Mouse (Mus musculus): Measurements from ENCODE around the gene Pate2. TPM values are rescaled to one million over a fixed set of nuclear protein-coding genes. Genes with fewer than 3 reads are reported as not detected.

The Pate2 gene
- polyA plus RNA-seq, 1 experiment from 2014 or later, result 0.36 TPM

GRCm38 (mm10) chr9:35648102-35648501, 78.0 kb downstream of the Pate2 start, which contains the start of gene Pate3:
Pate3 (minus strand) TSS chr9:35648202.
- H3K36me3 ChIP-seq (ENCODE audit: insufficient read depth, low read length), result no peaks in the 10 kb centered on the region
- H3K9ac ChIP-seq (ENCODE audit: low read depth, low read length), result no peak within 1 kb of the TSS
- DNase-seq (ENCODE audit: low spot score), result no peak
- TF ChIP-seq CTCF (IDR thresholded peaks at IDR 0.05; ENCODE audit: low read depth), result no peak
- H3K9me3 ChIP-seq (replicated peaks; ENCODE audit: low read length), result no peaks in the 10 kb centered on the region
- no peak within 1 kb of the TSS for H3K27ac ChIP-seq
- no peaks in the 10 kb centered on the region for H3K4me1 ChIP-seq (replicated peaks; ENCODE audit: insufficient read depth, low read length)
- H3K27me3 ChIP-seq (ENCODE audit: insufficient read depth, low read length), result no peaks in the 10 kb centered on the region
- no peak for ATAC-seq (replicated peaks; ENCODE audit: low FRiP score, low read depth)
- no peak within 1 kb of the TSS for H3K4me2 ChIP-seq (ENCODE audit: low read length)
- H3K4me3 ChIP-seq (replicated peaks; ENCODE audit: low read depth, low read length), result no peak within 1 kb of the TSS
- WGBS, result 78% methylated on average over 1 of the region's 1 CpGs

DNA sequence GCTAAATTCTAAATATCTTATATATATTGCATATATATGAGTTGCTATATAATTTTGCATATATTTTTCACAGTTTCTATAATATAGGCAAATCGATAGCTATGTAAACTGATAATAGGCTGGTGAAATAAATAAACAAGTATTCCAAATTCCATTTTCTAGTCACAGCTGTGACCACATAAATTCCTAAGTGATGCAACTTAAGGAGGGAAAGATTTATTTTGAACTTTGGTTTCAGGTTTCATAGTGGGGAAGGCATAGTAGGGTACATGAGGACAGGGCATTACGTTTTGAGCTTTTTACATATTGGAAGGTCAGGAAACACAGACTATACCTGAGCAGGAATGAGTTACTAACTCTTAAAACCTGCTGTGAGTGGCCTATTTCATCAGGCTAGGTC, 103.5 kb downstream of the Pate2 start:
- H3K36me3 ChIP-seq (ENCODE audit: insufficient read depth, low read length), result no peaks in the 10 kb centered on the region
- no peak overlapping the region for H3K4me2 ChIP-seq (ENCODE audit: low read length)
- no peaks in the 10 kb centered on the region for H3K9me3 ChIP-seq (replicated peaks; ENCODE audit: low read length)
- no peak overlapping the region for H3K4me3 ChIP-seq (replicated peaks; ENCODE audit: low read depth, low read length)
- H3K4me1 ChIP-seq (replicated peaks; ENCODE audit: insufficient read depth, low read length), result no peaks in the 10 kb centered on the region
- H3K27ac ChIP-seq, result no peak overlapping the region
- H3K27me3 ChIP-seq (ENCODE audit: insufficient read depth, low read length), result no peaks in the 10 kb centered on the region
- WGBS, result 73% methylated on average over 2 of the region's 2 CpGs
- ATAC-seq (replicated peaks; ENCODE audit: low FRiP score, low read depth) (no peak), DNase-seq (ENCODE audit: low spot score) (no peak)
- TF ChIP-seq CTCF (IDR thresholded peaks at IDR 0.05; ENCODE audit: low read depth), result no peak
- H3K9ac ChIP-seq (ENCODE audit: low read depth, low read length), result no peak overlapping the region

- no peak within 1 kb of the TSS for H3K27ac ChIP-seq
- H3K36me3 ChIP-seq (ENCODE audit: insufficient read depth, low read length), result no peaks in the 10 kb centered on the region
- 36% methylated on average over 1 of the region's 1 CpGs for WGBS
- no peak within 1 kb of the TSS for H3K9ac ChIP-seq (ENCODE audit: low read depth, low read length)
- H3K4me3 ChIP-seq (replicated peaks; ENCODE audit: low read depth, low read length), result no peak within 1 kb of the TSS
- ATAC-seq (replicated peaks; ENCODE audit: low FRiP score, low read depth) (no peak), DNase-seq (ENCODE audit: low spot score) (no peak)
- H3K27me3 ChIP-seq (ENCODE audit: insufficient read depth, low read length), result no peaks in the 10 kb centered on the region
- no peak within 1 kb of the TSS for H3K4me2 ChIP-seq (ENCODE audit: low read length)
- H3K4me1 ChIP-seq (replicated peaks; ENCODE audit: insufficient read depth, low read length), result no peaks in the 10 kb centered on the region
- no peak for TF ChIP-seq CTCF (IDR thresholded peaks at IDR 0.05; ENCODE audit: low read depth)
- no peaks in the 10 kb centered on the region for H3K9me3 ChIP-seq (replicated peaks; ENCODE audit: low read length)
Measured at GRCm38 (mm10) chr9:35687013-35687412, 116.9 kb downstream of the Pate2 start, which contains the start of gene Pate1. Pate1 (minus strand) TSS chr9:35687390.

DNA sequence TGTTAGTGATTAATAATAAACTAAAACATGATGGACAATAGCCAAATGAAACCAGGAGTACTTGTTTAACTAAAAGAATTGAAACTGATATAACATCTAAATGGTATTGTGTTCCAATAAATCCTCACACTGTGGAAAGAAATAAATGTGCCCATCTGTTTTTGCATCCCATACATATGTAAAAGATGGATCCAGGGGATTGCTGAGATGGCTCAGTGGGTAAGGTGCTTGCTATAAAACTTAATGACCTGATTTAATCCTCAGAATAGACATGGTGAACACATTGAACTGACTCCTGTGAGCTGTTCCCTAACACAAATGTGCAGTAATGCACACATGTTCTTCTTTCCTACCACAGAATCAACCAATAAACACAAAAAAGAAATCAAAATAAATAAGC, 121.8 kb downstream of the Pate2 start:
- H3K4me2 ChIP-seq (ENCODE audit: low read length), result no peak overlapping the region
- no peak for TF ChIP-seq CTCF (IDR thresholded peaks at IDR 0.05; ENCODE audit: low read depth)
- ATAC-seq (replicated peaks; ENCODE audit: low FRiP score, low read depth) (no peak), DNase-seq (ENCODE audit: low spot score) (no peak)
- H3K27me3 ChIP-seq (ENCODE audit: insufficient read depth, low read length), result no peaks in the 10 kb centered on the region
- no peak overlapping the region for H3K9ac ChIP-seq (ENCODE audit: low read depth, low read length)
- no peaks in the 10 kb centered on the region for H3K36me3 ChIP-seq (ENCODE audit: insufficient read depth, low read length)
- H3K27ac ChIP-seq, result no peak overlapping the region
- H3K4me3 ChIP-seq (replicated peaks; ENCODE audit: low read depth, low read length), result no peak overlapping the region
- no peaks in the 10 kb centered on the region for H3K9me3 ChIP-seq (replicated peaks; ENCODE audit: low read length)
- no peaks in the 10 kb centered on the region for H3K4me1 ChIP-seq (replicated peaks; ENCODE audit: insufficient read depth, low read length)

GRCm38 (mm10) chr9:35707265-35707664, 137.2 kb downstream of the Pate2 start:
- ATAC-seq (replicated peaks; ENCODE audit: low FRiP score, low read depth), result no peak
- H3K9ac ChIP-seq (ENCODE audit: low read depth, low read length), result no peak overlapping the region
- DNase-seq (ENCODE audit: low spot score), result peak; percentile 18
- peak; percentile 60 for TF ChIP-seq CTCF (IDR thresholded peaks at IDR 0.05; ENCODE audit: low read depth)
- H3K27me3 ChIP-seq (ENCODE audit: insufficient read depth, low read length), result no peaks in the 10 kb centered on the region
- H3K4me1 ChIP-seq (replicated peaks; ENCODE audit: insufficient read depth, low read length), result no peaks in the 10 kb centered on the region
- H3K9me3 ChIP-seq (replicated peaks; ENCODE audit: low read length), result no peaks in the 10 kb centered on the region
- H3K4me2 ChIP-seq (ENCODE audit: low read length), result no peak overlapping the region
- no peak overlapping the region for H3K4me3 ChIP-seq (replicated peaks; ENCODE audit: low read depth, low read length)
- no peaks in the 10 kb centered on the region for H3K36me3 ChIP-seq (ENCODE audit: insufficient read depth, low read length)
- H3K27ac ChIP-seq, result no peak overlapping the region

Other genes starting within 250 kb of the Pate2 start
- 1.9 and 2.2 TPM in 2 replicates for gene Cdon, start 149.2 kb upstream of the Pate2 start, polyA plus RNA-seq (2015; fragmentation: Nextera tagmentation; extraction: Ambion mirVana)
- gene Gm1113, start 52.0 kb upstream of the Pate2 start, polyA plus RNA-seq (2015; fragmentation: Nextera tagmentation; extraction: Ambion mirVana), result not detected in 2 replicates
- 0.96 and 0.97 TPM in 2 replicates for gene Ddx25, start 11.8 kb upstream of the Pate2 start, polyA plus RNA-seq (2015; fragmentation: Nextera tagmentation; extraction: Ambion mirVana)
- 20.0 and 20.2 TPM in 2 replicates for gene Pus3, start 11.7 kb upstream of the Pate2 start, polyA plus RNA-seq (2015; fragmentation: Nextera tagmentation; extraction: Ambion mirVana)
- 7.6 and 8.1 TPM in 2 replicates for gene Hyls1, start 114 bp downstream of the Pate2 start, polyA plus RNA-seq (2015; fragmentation: Nextera tagmentation; extraction: Ambion mirVana)
- not detected in 2 replicates for gene Pate4, start 41.7 kb downstream of the Pate2 start, polyA plus RNA-seq (2015; fragmentation: Nextera tagmentation; extraction: Ambion mirVana)
- not detected in 2 replicates for gene Pate3, start 77.9 kb downstream of the Pate2 start, polyA plus RNA-seq (2015; fragmentation: Nextera tagmentation; extraction: Ambion mirVana)
- not detected in 2 replicates for gene Pate1, start 117.1 kb downstream of the Pate2 start, polyA plus RNA-seq (2015; fragmentation: Nextera tagmentation; extraction: Ambion mirVana)
- gene Gm17677, start 170.8 kb downstream of the Pate2 start, polyA plus RNA-seq (2015; fragmentation: Nextera tagmentation; extraction: Ambion mirVana), result not detected in 2 replicates
- gene Gm17727, start 207.8 kb downstream of the Pate2 start, polyA plus RNA-seq (2015; fragmentation: Nextera tagmentation; extraction: Ambion mirVana), result not detected in 2 replicates
- gene Gm27235, start 219.8 kb downstream of the Pate2 start, polyA plus RNA-seq (2015; fragmentation: Nextera tagmentation; extraction: Ambion mirVana), result not detected in 2 replicates
- 0.17 and 0.36 TPM in 2 replicates for gene D730048I06Rik, start 219.8 kb downstream of the Pate2 start, polyA plus RNA-seq (2015; fragmentation: Nextera tagmentation; extraction: Ambion mirVana)